Mouse (Mus musculus) monocyte, adult 5-6 weeks (primary cell): ENCODE data around the gene Grk5. TPM values are rescaled to one million over a fixed set of nuclear protein-coding genes. Genes with fewer than 3 reads are reported as not detected.
"Not testable (repeated sequence)": the region's sequence is repeated elsewhere in the genome, so short reads cannot be mapped to it uniquely, and the experiment has no call there.

Experiments
- ATAC-seq: fragments of 153-309, 156-312 bp; replicated peaks from 2 replicates; pipeline ENCODE4 v1.8.0; 2017; ENCODE audit warnings: mild to moderate bottlenecking; ENCODE audit not compliant: low TSS enrichment, insufficient number of reproducible peaks, severe bottlenecking, poor library complexity, low FRiP score
- total RNA-seq: library from RNA; stranded (forward); fragments of 200-1000, 200-491, 200-594 nt; gene quantifications from 3 replicates; pipeline ENCODE4 v1.2.3, GENCODE M21; 2017

Gene Grk5
- 78.4 to 91.2 TPM (median 81.3 TPM) in 3 replicates for total RNA-seq

- peak; percentile 89 for ATAC-seq
These were observed at the start of gene Grk5 for GRCm38 (mm10) chr19:60889714-60890315. TSS of gene Grk5 (plus strand) at chr19:60889749.

- no peak for ATAC-seq
These were observed 46.2 kb upstream of the Grk5 start for GRCm38 (mm10) chr19:60843324-60843723.

GRCm38 (mm10) chr19:60845731-60846130 is 43.8 kb upstream of the Grk5 start:
- no peak for ATAC-seq

GRCm38 (mm10) chr19:60860868-60861700 is 28.5 kb upstream of the Grk5 start, which contains the start of gene Sfxn4:
TSS of gene Sfxn4 (minus strand) at chr19:60861479.
- peak; percentile 100 for ATAC-seq

- ATAC-seq: not testable (repeated sequence)
These were observed 23.4 kb upstream of the Grk5 start for GRCm38 (mm10) chr19:60866169-60866568.

GRCm38 (mm10) chr19:60870489-60870888 is 19.1 kb upstream of the Grk5 start:
- no peak for ATAC-seq

- no peak for ATAC-seq
These were observed 18.2 kb upstream of the Grk5 start for GRCm38 (mm10) chr19:60871366-60871765.

GRCm38 (mm10) chr19:60872272-60872671 is 17.3 kb upstream of the Grk5 start:
- no peak for ATAC-seq

- ATAC-seq: no peak
These were observed 16.0 kb upstream of the Grk5 start for GRCm38 (mm10) chr19:60873501-60873900.

- peak; percentile 100 for ATAC-seq
These were observed 15.4 kb upstream of the Grk5 start, which contains the start of gene Prdx3 for GRCm38 (mm10) chr19:60874064-60874694. TSS of gene Prdx3 (minus strand) at chr19:60874556.

GRCm38 (mm10) chr19:60883129-60883528 is 6.4 kb upstream of the Grk5 start:
- ATAC-seq: no peak

- no peak for ATAC-seq
These were observed 1.9 kb upstream of the Grk5 start for GRCm38 (mm10) chr19:60887637-60888036.

GRCm38 (mm10) chr19:60889101-60889713 is 342 bp upstream of the Grk5 start:
- no peak for ATAC-seq

GRCm38 (mm10) chr19:60890391-60891122 is 1.0 kb downstream of the Grk5 start:
- ATAC-seq: no peak; the same call in 1 of the 2 replicates

- ATAC-seq: no peak
These were observed 1.5 kb downstream of the Grk5 start for GRCm38 (mm10) chr19:60891123-60891470.

GRCm38 (mm10) chr19:60891934-60892547 is 2.5 kb downstream of the Grk5 start:
- ATAC-seq: no peak

GRCm38 (mm10) chr19:60895251-60895880 is 5.8 kb downstream of the Grk5 start:
- ATAC-seq: no peak

- no peak for ATAC-seq
These were observed 13.6 kb downstream of the Grk5 start for GRCm38 (mm10) chr19:60903139-60903538.
